Mouse (Mus musculus): ENCODE measurements around the gene Cherp. TPM values are rescaled to one million over a fixed set of nuclear protein-coding genes. Genes with fewer than 3 reads are reported as not detected.

The Cherp gene
- polyA plus RNA-seq, 1 experiment from 2014 or later, result 59.8 TPM

DNA sequence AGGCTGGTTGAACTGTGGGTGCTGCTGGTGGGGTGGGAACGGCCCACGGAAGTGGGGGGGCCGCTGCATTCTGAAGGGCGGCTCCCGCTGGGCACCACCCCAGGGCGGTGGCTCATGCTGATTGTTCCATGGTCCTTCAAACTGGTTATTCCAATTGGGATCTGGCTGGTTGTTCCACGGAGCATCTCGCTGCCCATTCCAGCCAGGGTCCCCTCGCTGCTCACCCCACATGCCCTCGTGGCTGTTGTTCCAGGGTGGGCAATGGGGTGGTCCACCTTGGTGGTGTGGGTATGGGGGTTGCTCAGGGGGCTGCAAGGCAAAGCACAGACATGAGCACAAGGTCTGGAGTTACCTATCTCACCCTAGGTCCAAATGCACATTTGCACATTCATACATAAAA lies 10.8 kb downstream of the Cherp start:
- Histone ChIP-seq H3K9ac (no peak overlapping the region), H3K36me3 (peaks cover 97% of the 10 kb centered on the region), H3K4me2 (no peak overlapping the region), H3K4me1 (replicated peaks) (no peaks in the 10 kb centered on the region), H3K9me3 (no peaks in the 10 kb centered on the region), H3K27me3 (no peaks in the 10 kb centered on the region), H3K4me3 (no peak overlapping the region), H3K27ac (replicated peaks) (no peak overlapping the region)
- 95% methylated on average over 10 of the region's 10 CpGs for WGBS
- no peak for ATAC-seq (ENCODE audit: low FRiP score, low read depth)

DNA sequence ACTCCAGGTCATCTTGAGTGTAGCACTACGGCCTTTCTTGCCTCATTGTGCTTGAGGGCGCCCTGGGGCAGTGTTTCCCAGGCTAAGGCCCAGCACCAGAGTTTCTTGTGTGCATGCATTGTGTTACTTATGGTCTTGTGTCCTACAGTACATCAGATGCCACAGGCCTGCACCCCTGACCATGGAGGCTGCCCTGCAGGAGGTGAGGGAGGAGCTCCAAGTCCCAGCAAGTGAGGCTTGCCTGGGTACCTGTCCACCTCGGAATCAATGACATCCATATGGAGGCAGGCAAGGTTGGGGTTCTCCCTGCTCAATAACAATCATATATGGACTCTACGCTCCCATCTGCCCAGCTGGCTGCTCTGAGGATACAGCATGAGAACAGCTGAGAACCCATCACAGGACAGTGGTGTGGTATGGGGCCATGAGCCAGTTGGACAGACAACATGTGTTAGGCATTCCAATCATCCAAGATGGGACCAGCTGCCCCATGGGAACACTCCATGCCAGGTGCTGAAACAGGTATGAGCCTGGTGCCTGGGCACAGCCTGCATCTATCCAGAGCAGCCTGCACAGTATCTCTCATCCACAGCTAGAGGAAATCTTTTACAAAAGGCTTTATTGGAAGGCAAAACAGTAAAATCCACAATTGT lies 15.0 kb downstream of the Cherp start:
- Histone ChIP-seq H3K9me3 (no peaks in the 10 kb centered on the region), H3K4me2 (no peak overlapping the region), H3K4me1 (replicated peaks) (no peaks in the 10 kb centered on the region), H3K27ac (replicated peaks) (no peak overlapping the region), H3K36me3 (peaks cover 75% of the 10 kb centered on the region), H3K9ac (no peak overlapping the region), H3K27me3 (no peaks in the 10 kb centered on the region), H3K4me3 (no peak overlapping the region)
- no peak; the same call in 1 of the 2 replicates for ATAC-seq (ENCODE audit: low FRiP score, low read depth)
- WGBS, result 94% methylated on average over 4 of the region's 4 CpGs

DNA sequence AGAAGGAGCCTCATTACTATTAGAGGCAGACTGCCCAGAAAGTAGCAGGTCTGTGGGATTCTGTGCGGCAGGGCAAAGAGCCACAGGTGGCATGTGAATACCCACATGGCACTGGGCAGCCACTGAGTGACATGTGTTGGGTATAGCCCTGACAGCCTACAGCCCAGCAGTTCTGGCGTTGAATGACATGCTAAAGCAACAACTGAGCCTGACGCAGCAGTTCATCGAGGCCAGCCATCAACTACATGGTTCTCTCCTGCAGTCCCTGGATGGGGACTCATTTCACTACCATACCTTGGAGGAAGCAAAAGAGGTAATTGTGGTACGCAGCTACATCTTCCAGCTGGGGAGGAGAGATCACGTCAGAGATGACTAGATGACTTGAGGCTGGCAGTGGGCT lies 16.6 kb downstream of the Cherp start:
- Histone ChIP-seq H3K9ac (no peak overlapping the region), H3K4me2 (no peak overlapping the region), H3K4me1 (replicated peaks) (no peaks in the 10 kb centered on the region), H3K36me3 (peaks cover 73% of the 10 kb centered on the region), H3K27ac (replicated peaks) (no peak overlapping the region), H3K27me3 (no peaks in the 10 kb centered on the region), H3K9me3 (no peaks in the 10 kb centered on the region), H3K4me3 (no peak overlapping the region)
- 89% methylated on average over 6 of the region's 6 CpGs for WGBS
- ATAC-seq (ENCODE audit: low FRiP score, low read depth), result no peak

DNA sequence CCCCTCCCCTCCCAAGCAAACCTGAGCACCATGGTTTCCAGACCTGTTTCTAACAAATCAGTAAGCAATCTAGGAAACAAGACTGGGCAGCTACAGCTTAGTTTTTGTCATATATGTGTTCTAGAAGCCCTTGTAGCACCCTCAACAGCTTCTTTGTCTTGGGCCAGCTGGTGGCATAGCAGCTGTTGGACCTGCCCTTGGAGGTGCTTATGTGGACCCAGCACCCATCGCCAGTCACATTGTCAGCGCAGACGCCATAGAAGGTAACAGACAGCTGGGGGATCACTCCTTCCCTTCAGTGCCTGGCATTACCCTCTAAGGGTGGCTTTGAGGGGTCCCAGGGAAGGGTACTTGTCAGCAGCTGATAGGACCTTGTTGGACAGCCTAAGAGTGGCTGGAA lies 17.2 kb downstream of the Cherp start:
- no peak overlapping the region for H3K27ac ChIP-seq (replicated peaks)
- no peak overlapping the region for H3K9ac ChIP-seq
- no peak overlapping the region for H3K4me3 ChIP-seq
- no peaks in the 10 kb centered on the region for H3K27me3 ChIP-seq
- ATAC-seq (ENCODE audit: low FRiP score, low read depth), result no peak
- H3K4me1 ChIP-seq (replicated peaks), result no peaks in the 10 kb centered on the region
- 88% methylated on average over 3 of the region's 3 CpGs for WGBS
- peaks cover 73% of the 10 kb centered on the region for H3K36me3 ChIP-seq
- no peak overlapping the region for H3K4me2 ChIP-seq
- no peaks in the 10 kb centered on the region for H3K9me3 ChIP-seq

DNA sequence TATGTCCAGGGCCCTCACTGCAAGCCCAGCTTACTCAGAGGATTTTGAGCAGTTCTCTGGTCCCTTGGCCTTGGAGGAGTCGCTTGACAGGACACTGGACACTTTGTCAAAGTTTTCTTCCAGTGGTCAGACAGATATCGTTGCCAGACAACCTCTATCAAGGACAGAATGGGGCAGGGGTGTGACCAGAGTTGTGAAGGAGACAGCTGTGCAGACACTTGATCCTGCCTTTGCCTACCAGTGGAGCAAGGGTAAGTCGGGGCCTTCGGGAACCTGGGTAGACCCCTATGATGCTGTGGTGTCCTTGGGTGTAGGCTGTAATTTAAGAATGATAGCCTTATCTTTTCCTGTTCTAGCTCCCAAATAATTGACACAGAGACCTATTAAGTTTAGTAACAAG lies 19.7 kb downstream of the Cherp start:
- Histone ChIP-seq H3K9me3 (no peaks in the 10 kb centered on the region), H3K4me3 (no peak overlapping the region), H3K4me1 (replicated peaks) (no peaks in the 10 kb centered on the region), H3K27ac (replicated peaks) (no peak overlapping the region), H3K27me3 (no peaks in the 10 kb centered on the region), H3K4me2 (no peak overlapping the region), H3K9ac (no peak overlapping the region), H3K36me3 (peaks cover 72% of the 10 kb centered on the region)
- 97% methylated on average over 4 of the region's 4 CpGs for WGBS
- ATAC-seq (ENCODE audit: low FRiP score, low read depth), result no peak

DNA sequence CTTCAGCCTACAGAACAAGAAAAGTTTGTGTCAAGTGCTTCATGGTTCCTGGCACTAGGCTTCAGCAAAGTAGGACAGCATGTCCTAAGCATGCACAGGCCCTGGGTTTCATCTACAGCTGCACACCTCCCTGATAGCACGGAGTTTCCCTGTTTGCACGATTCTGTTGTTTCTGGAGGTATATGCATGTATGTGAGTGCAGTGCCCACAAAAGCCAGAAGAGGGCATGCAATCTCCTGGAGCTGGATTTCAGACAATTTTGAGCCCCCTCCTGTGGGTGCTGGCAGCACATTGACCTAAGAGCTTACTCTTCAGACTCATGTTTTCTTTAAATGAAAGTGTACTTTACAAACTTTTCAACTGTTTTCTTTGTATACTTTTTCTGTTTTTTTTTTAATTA lies 21.1 kb downstream of the Cherp start:
- no peaks in the 10 kb centered on the region for H3K27me3 ChIP-seq
- no peak overlapping the region for H3K9ac ChIP-seq
- no peaks in the 10 kb centered on the region for H3K4me1 ChIP-seq (replicated peaks)
- peaks cover 72% of the 10 kb centered on the region for H3K36me3 ChIP-seq
- no peaks in the 10 kb centered on the region for H3K9me3 ChIP-seq
- no peak overlapping the region for H3K4me2 ChIP-seq
- ATAC-seq (ENCODE audit: low FRiP score, low read depth), result no peak
- 98% methylated on average over 2 of the region's 2 CpGs for WGBS
- H3K27ac ChIP-seq (replicated peaks), result no peak overlapping the region
- no peak overlapping the region for H3K4me3 ChIP-seq

DNA sequence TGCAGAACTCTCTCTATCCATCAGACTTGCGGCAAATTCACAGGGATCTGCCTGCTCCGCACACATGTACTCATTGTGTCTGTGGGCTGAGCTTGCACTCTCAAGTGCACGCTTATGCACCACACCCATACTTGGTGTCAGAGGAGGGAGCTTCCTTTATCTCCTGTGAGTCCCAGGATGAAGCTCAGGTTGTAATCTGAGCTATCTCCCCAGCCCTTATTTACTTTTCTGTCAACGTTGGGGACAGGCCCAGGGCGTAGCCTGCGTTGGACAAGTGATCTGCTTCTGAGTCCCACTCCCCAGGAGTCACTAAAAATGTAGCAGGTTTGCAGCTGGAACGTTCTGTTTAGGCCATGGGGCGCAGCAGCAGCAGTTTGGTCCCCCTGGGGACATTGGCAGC lies 23.5 kb downstream of the Cherp start:
- Histone ChIP-seq H3K9me3 (no peaks in the 10 kb centered on the region), H3K4me2 (no peak overlapping the region), H3K27ac (replicated peaks) (no peak overlapping the region), H3K4me3 (no peak overlapping the region), H3K27me3 (no peaks in the 10 kb centered on the region), H3K9ac (no peak overlapping the region), H3K36me3 (peaks cover 62% of the 10 kb centered on the region), H3K4me1 (replicated peaks) (peaks cover 11% of the 10 kb centered on the region; the same call in 1 of the 2 replicates)
- WGBS, result 89% methylated on average over 8 of the region's 8 CpGs
- ATAC-seq (ENCODE audit: low FRiP score, low read depth), result no peak

DNA sequence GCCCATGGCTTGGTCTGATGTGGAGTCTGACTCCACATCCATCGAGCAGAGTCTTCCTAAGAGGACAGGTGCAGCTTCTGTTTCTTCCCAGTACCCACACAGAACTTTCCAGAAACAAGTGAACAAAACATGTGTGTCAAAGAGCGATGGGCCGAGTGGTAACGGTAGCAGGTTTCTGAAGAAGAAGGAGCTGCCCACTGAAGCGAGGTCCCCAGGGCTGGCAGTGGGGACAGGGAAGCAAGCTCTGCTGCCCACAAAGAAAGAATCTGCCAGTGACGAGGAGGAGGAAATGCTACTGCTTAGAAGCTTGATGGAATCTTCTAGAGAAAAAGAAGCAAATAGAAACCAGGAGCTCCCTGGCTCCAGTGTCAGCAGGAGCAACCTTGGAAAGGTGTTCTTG lies 30.0 kb downstream of the Cherp start:
- ATAC-seq (ENCODE audit: low FRiP score, low read depth), result no peak
- Histone ChIP-seq H3K4me3 (no peak overlapping the region), H3K27me3 (no peaks in the 10 kb centered on the region), H3K27ac (replicated peaks) (no peak overlapping the region), H3K4me1 (replicated peaks) (peaks cover 37% of the 10 kb centered on the region), H3K9me3 (no peaks in the 10 kb centered on the region), H3K9ac (no peak overlapping the region), H3K4me2 (no peak overlapping the region), H3K36me3 (peaks cover 11% of the 10 kb centered on the region)
- 94% methylated on average over 6 of the region's 6 CpGs for WGBS

DNA sequence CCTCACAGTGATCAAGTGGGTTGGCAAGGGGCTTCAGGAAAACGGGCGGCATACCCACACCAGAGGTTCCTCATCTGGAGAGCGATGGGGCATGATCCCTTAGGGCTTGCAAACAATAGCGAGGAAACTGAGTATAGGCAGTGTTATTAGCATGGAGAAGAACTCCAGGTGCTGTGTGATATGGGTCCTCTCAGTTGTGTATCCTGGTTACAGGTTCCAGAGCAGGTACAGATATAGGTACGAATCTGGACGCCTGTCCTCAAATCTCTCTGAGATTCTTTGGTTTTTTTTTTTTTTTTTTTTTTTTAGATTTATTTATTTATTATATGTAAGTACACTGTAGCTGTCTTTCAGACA lies 31.1 kb downstream of the Cherp start:
- 0 out of 2 replicates have a peak, but pooled peaks cover 1% of the 10 kb centered on the region for H3K36me3 ChIP-seq
- peak overlapping the region; percentile 43 for H3K4me3 ChIP-seq
- peak; percentile 79 for ATAC-seq (ENCODE audit: low FRiP score, low read depth)
- WGBS, result 39% methylated on average over 6 of the region's 6 CpGs
- peak overlapping the region; percentile 74 for H3K4me2 ChIP-seq
- H3K27ac ChIP-seq (replicated peaks), result peak overlapping the region; percentile 70
- no peaks in the 10 kb centered on the region for H3K9me3 ChIP-seq
- H3K4me1 ChIP-seq (replicated peaks), result peaks cover 37% of the 10 kb centered on the region
- H3K27me3 ChIP-seq, result no peaks in the 10 kb centered on the region
- H3K9ac ChIP-seq, result peak overlapping the region; percentile 54

DNA sequence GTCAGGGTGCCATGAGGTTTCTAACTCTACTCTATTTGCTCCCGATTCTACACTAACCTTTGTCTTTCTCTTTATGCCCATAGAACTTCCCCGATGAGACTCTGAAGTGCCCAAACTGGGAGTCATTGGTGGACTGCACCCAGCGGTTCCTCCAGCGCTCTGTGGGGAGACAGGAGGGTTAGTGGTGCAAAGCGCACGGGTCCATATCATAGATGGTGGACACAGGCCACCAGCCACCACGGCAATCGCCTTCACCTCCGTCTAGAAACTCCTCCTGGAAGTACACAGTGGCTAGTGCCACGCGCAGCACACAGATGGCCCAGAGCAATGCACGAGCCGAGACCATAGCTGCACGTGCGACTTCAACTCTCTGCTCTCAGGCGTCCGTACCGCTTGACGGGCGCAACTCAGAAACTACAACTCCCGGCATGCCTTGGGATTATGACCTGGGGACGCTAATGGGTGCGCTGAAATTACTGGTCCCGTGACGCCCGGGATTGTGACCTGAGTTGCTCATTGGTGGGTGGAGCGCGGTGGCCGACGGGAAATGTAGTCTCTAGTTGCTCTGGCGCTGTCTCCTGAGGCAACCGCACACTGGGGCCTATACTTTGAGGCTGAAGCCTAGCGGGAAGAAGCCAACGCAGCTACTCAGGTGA lies 31.6 kb downstream of the Cherp start, which contains the start of the genes Calr3 and 1700030K09Rik:
Gene Calr3 (minus strand): TSS at position 533 of the 656 bp plus-strand sequence.
Gene 1700030K09Rik (plus strand): TSS at position 543 of the 656 bp plus-strand sequence.
- peak; percentile 99 for ATAC-seq (ENCODE audit: low FRiP score, low read depth)
- Histone ChIP-seq H3K27me3 (no peaks in the 10 kb centered on the region), H3K9me3 (no peaks in the 10 kb centered on the region), H3K36me3 (no peaks in the 10 kb centered on the region), H3K9ac (peak within 1 kb of the TSS; percentile 54), H3K27ac (replicated peaks) (peak within 1 kb of the TSS; percentile 70), H3K4me3 (peak within 1 kb of the TSS; percentile 43), H3K4me1 (replicated peaks) (peaks cover 37% of the 10 kb centered on the region), H3K4me2 (peak within 1 kb of the TSS; percentile 74)
- WGBS, result 5% methylated on average over 34 of the region's 34 CpGs

DNA sequence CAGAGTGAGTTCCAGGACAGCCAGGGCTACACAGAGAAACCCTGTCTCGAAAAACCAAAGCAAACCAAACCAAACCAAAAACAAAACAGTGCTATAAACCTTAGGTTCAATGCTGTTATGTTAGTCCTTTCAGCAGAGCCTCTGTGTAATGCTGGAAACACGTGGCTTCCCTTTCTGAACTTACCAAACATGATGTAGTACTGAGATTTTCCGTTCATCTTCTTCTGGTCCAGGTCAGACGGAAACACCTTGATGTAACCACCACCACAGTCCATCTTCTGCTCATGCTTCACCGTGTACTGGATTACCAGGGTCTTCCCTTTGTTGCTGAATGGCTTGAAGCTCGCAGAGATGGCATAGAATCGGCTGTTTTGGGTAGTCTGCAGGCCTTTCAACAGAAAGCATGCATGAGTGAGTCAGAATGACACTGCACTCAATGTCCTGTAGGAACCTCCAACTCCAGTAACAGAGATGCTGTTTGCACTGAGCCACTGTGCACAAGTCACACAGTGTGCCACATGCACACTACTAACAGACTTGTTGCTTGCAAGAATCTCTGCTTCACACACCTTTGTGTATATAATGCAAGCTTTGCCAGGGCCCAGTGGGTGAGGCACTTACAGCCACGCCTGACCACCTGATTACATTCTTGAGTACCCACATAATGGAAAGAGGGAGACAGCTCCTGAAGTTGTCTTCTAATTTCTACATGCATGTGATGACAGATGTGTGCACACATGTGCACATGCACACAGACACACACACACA lies 36.6 kb downstream of the Cherp start:
- H3K36me3 ChIP-seq, result no peaks in the 10 kb centered on the region
- no peak overlapping the region for H3K9ac ChIP-seq
- no peak for ATAC-seq (ENCODE audit: low FRiP score, low read depth)
- H3K27ac ChIP-seq (replicated peaks), result no peak overlapping the region
- H3K4me2 ChIP-seq, result no peak overlapping the region
- H3K4me1 ChIP-seq (replicated peaks), result peaks cover 4% of the 10 kb centered on the region
- H3K27me3 ChIP-seq, result no peaks in the 10 kb centered on the region
- no peak overlapping the region for H3K4me3 ChIP-seq
- 70% methylated on average over 8 of the region's 8 CpGs for WGBS
- no peaks in the 10 kb centered on the region for H3K9me3 ChIP-seq

DNA sequence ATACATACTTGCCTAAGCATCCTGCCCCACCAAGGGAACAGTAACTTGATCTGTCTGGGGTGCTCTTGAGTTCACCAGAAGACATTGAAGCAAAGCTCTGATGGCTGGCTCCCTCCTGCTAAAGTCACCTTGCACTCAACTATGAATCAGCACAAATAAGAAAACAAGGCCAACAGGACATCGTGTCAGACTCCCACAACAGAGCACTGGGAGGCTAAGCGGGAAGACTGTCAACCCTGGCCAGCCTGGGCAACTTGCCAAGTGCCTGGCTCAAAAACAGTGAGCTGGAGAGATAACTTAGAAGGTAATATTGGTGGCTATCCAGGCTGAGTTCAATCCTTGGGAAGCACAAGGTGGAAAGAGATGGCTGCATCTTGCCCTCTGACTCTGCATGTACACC lies 40.1 kb downstream of the Cherp start:
- ATAC-seq (ENCODE audit: low FRiP score, low read depth), result no peak
- Histone ChIP-seq H3K36me3 (no peaks in the 10 kb centered on the region), H3K4me2 (no peak overlapping the region), H3K4me3 (no peak overlapping the region), H3K27ac (replicated peaks) (no peak overlapping the region), H3K9ac (no peak overlapping the region), H3K4me1 (replicated peaks) (no peaks in the 10 kb centered on the region), H3K9me3 (no peaks in the 10 kb centered on the region), H3K27me3 (no peaks in the 10 kb centered on the region)
- 42% methylated on average over 2 of the region's 2 CpGs for WGBS
